Mouse (Mus musculus): ENCODE measurements around the gene Commd6. TPM values are rescaled to one million over a fixed set of nuclear protein-coding genes. Genes with fewer than 3 reads are reported as not detected.
A peak's percentile ranks its signal among the peaks of the same experiment; 100 is the strongest.

Gene Commd6
- polyA plus RNA-seq (2016; fragmentation: Nextera tagmentation; extraction: Ambion mirVana), result 100 and 103 TPM in 2 replicates

- under 1% methylated on average over 39 of the region's 39 CpGs for WGBS
- peak within 1 kb of the TSS; percentile 68 for H3K4me3 ChIP-seq
These were observed at the start of gene Commd6 for GRCm38 (mm10) chr14:101640153-101640843. Gene Commd6 (minus strand): TSS chr14:101640686.

DNA sequence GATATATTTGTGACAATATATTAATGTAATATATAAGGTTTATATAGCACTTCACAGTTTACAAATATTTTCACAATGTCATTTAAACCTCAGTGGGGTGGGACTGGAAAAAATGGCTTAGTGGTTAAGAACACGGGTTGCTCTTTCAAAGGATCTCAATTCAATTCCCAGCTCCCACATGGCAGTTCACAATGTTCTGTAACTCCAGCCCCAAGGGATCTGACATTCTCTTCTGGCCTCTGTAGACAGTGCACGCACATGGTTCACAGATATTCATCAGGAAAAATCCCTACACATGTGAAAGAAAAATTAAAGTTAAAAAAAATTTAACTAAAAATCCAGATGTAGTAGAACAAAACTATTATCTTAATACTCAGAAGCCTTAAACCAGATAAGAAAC, 47.9 kb upstream of the Commd6 start:
- Histone ChIP-seq H3K27me3 (replicated peaks) (no peaks in the 10 kb centered on the region), H3K4me1 (no peaks in the 10 kb centered on the region), H3K9me3 (no peaks in the 10 kb centered on the region), H3K27ac (no peak overlapping the region), H3K4me3 (no peak overlapping the region), H3K36me3 (peaks cover 4% of the 10 kb centered on the region; the same call in 1 of the 2 replicates), H3K9ac (no peak overlapping the region), H3K4me2 (replicated peaks) (no peak overlapping the region)
- ATAC-seq (ENCODE audit: low FRiP score, low read depth), result no peak
- 89% methylated on average over 2 of the region's 2 CpGs for WGBS

More at GRCm38 (mm10) chr14:101640153-101640843, at the start of gene Commd6:
- Histone ChIP-seq H3K27me3 (replicated peaks) (no peaks in the 10 kb centered on the region), H3K4me2 (replicated peaks) (peak within 1 kb of the TSS; percentile 65), H3K9me3 (no peaks in the 10 kb centered on the region), H3K27ac (0 out of 2 replicates have a peak within 1 kb of the TSS, but pooled peaks have one; percentile 0), H3K4me1 (0 out of 2 replicates have a peak, but pooled peaks cover 5% of the 10 kb centered on the region), H3K9ac (peak within 1 kb of the TSS; percentile 70), H3K36me3 (0 out of 2 replicates have a peak, but pooled peaks cover under 1% of the 10 kb centered on the region)
- ATAC-seq (ENCODE audit: low FRiP score, low read depth), result peak; percentile 99

DNA sequence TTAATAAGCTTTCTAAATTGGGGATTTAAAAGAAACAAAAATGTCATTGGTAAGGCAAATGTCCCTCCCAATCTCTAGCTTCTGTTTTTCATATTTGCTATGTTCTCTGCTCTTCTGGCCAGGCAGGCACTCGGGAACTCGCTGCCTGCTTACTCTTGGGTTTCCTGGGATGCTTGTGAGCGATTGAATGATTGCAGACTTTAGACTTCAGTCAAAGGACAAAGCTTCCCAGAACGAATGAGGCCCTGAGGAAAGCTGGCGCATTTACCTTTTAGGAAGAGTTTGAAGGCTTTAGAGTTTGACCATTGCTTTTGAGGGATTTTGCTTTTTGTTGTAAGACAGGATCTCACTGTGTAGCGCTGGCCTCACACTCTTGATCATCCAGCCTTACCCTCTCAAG, 47.2 kb upstream of the Commd6 start:
- H3K27ac ChIP-seq, result no peak overlapping the region
- H3K9me3 ChIP-seq, result no peaks in the 10 kb centered on the region
- no peaks in the 10 kb centered on the region for H3K27me3 ChIP-seq (replicated peaks)
- H3K4me2 ChIP-seq (replicated peaks), result no peak overlapping the region
- H3K9ac ChIP-seq, result no peak overlapping the region
- H3K36me3 ChIP-seq, result peaks cover 1% of the 10 kb centered on the region; the same call in 1 of the 2 replicates
- no peak overlapping the region for H3K4me3 ChIP-seq
- no peak for ATAC-seq (ENCODE audit: low FRiP score, low read depth)
- 87% methylated on average over 6 of the region's 6 CpGs for WGBS
- H3K4me1 ChIP-seq, result no peaks in the 10 kb centered on the region

GRCm38 (mm10) chr14:101672226-101672625, 31.7 kb upstream of the Commd6 start:
- no peaks in the 10 kb centered on the region for H3K4me1 ChIP-seq
- H3K9ac ChIP-seq, result no peak overlapping the region
- H3K9me3 ChIP-seq, result no peaks in the 10 kb centered on the region
- no peak overlapping the region for H3K4me3 ChIP-seq
- peaks cover 26% of the 10 kb centered on the region for H3K36me3 ChIP-seq
- ATAC-seq (ENCODE audit: low FRiP score, low read depth), result no peak
- WGBS, result 100% methylated on average over 1 of the region's 1 CpGs
- no peak overlapping the region for H3K4me2 ChIP-seq (replicated peaks)
- H3K27ac ChIP-seq, result no peak overlapping the region
- no peaks in the 10 kb centered on the region for H3K27me3 ChIP-seq (replicated peaks)

- Histone ChIP-seq H3K4me1 (no peaks in the 10 kb centered on the region), H3K4me2 (replicated peaks) (no peak overlapping the region), H3K9me3 (no peaks in the 10 kb centered on the region), H3K27ac (no peak overlapping the region), H3K4me3 (no peak overlapping the region), H3K36me3 (peaks cover 27% of the 10 kb centered on the region), H3K27me3 (replicated peaks) (no peaks in the 10 kb centered on the region), H3K9ac (no peak overlapping the region)
- WGBS, result 90% methylated on average over 7 of the region's 7 CpGs
- no peak for ATAC-seq (ENCODE audit: low FRiP score, low read depth)
These were observed 28.1 kb upstream of the Commd6 start for GRCm38 (mm10) chr14:101668626-101669025.

GRCm38 (mm10) chr14:101666536-101666935, 26.1 kb upstream of the Commd6 start:
- H3K9me3 ChIP-seq, result no peaks in the 10 kb centered on the region
- peaks cover 25% of the 10 kb centered on the region for H3K36me3 ChIP-seq
- H3K4me3 ChIP-seq, result no peak overlapping the region
- H3K4me1 ChIP-seq, result no peaks in the 10 kb centered on the region
- H3K27ac ChIP-seq, result no peak overlapping the region
- ATAC-seq (ENCODE audit: low FRiP score, low read depth), result no peak
- H3K9ac ChIP-seq, result no peak overlapping the region
- 91% methylated on average over 5 of the region's 5 CpGs for WGBS
- no peaks in the 10 kb centered on the region for H3K27me3 ChIP-seq (replicated peaks)
- no peak overlapping the region for H3K4me2 ChIP-seq (replicated peaks)

- 95% methylated on average over 7 of the region's 7 CpGs for WGBS
- Histone ChIP-seq H3K4me3 (no peak overlapping the region), H3K27me3 (replicated peaks) (no peaks in the 10 kb centered on the region), H3K9ac (no peak overlapping the region), H3K4me1 (no peaks in the 10 kb centered on the region), H3K9me3 (no peaks in the 10 kb centered on the region), H3K27ac (no peak overlapping the region), H3K4me2 (replicated peaks) (no peak overlapping the region), H3K36me3 (peaks cover 28% of the 10 kb centered on the region)
- no peak for ATAC-seq (ENCODE audit: low FRiP score, low read depth)
These were observed 25.6 kb upstream of the Commd6 start for GRCm38 (mm10) chr14:101666056-101666455.

GRCm38 (mm10) chr14:101664274-101664673, 23.8 kb upstream of the Commd6 start:
- H3K4me2 ChIP-seq (replicated peaks), result no peak overlapping the region
- H3K4me1 ChIP-seq, result peaks cover 3% of the 10 kb centered on the region; the same call in 1 of the 2 replicates
- H3K27ac ChIP-seq, result no peak overlapping the region
- no peaks in the 10 kb centered on the region for H3K9me3 ChIP-seq
- H3K4me3 ChIP-seq, result no peak overlapping the region
- H3K27me3 ChIP-seq (replicated peaks), result no peaks in the 10 kb centered on the region
- no peak overlapping the region for H3K9ac ChIP-seq
- peaks cover 17% of the 10 kb centered on the region for H3K36me3 ChIP-seq
- ATAC-seq (ENCODE audit: low FRiP score, low read depth), result no peak
- 90% methylated on average over 3 of the region's 3 CpGs for WGBS

DNA sequence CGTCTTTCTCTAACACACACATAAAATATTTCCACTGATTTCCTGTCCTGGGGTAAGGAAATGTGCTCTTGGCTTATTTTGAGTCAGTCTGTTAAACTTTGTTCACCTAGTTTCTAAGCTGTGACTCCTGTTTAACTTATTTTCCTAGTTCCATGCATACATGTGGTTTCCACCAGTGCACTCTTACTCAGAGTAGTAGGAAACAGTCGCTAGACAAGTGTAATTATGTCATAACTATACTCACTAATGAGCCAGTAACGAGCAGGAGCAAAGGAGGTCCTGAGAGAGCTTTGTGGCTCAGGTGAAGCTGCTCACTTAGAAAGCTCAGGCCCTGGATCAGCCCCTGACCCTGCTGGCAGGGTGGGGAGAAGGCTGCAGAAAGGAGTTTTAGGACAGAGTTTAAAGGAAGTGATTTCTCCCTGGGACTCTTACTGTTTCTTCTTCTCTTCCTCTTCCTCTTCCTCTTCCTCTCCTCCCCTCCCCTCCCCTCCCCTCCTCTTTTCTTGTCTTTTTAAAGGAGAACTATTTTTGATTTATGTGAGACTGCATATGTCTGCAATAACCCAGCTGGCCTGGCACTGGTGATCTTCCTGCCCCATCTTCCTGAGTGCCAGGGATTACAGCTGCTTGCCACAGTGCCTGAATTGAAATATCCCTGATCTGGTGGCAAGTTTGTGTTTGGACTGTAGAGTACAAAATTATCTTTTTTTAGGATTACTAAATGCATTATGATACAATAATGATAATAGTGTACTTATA, 21.3 kb upstream of the Commd6 start:
- no peaks in the 10 kb centered on the region for H3K27me3 ChIP-seq (replicated peaks)
- no peak overlapping the region for H3K4me3 ChIP-seq
- WGBS, result 75% methylated on average over 3 of the region's 3 CpGs
- ATAC-seq (ENCODE audit: low FRiP score, low read depth), result no peak
- H3K27ac ChIP-seq, result no peak overlapping the region
- H3K9ac ChIP-seq, result no peak overlapping the region
- peaks cover 9% of the 10 kb centered on the region; the same call in 1 of the 2 replicates for H3K4me1 ChIP-seq
- peaks cover 12% of the 10 kb centered on the region; the same call in 1 of the 2 replicates for H3K36me3 ChIP-seq
- no peak overlapping the region for H3K4me2 ChIP-seq (replicated peaks)
- H3K9me3 ChIP-seq, result no peaks in the 10 kb centered on the region

DNA sequence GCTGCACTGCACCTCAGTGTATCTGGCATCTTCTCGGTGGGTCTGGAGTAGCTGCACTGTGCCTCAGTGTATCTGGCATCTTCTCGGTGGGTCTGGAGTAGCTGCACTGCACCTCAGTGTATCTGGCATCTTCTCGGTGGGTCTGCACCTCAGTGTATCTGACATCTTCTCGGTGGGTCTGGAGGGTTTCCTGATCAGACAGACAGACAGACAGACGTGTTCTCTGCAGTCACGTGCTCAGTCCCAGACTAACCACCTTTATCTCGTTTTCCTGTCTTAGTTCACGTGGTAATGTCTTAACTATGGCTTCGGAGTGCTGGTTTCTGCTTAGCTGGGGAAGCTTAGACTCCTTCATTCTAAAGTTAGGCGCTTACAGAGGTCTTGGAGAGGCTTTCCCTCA, 15.8 kb upstream of the Commd6 start:
- Histone ChIP-seq H3K9ac (no peak overlapping the region), H3K9me3 (no peaks in the 10 kb centered on the region), H3K27ac (no peak overlapping the region), H3K4me2 (replicated peaks) (no peak overlapping the region), H3K36me3 (peaks cover 6% of the 10 kb centered on the region; the same call in 1 of the 2 replicates), H3K4me3 (no peak overlapping the region), H3K4me1 (peaks cover 14% of the 10 kb centered on the region), H3K27me3 (replicated peaks) (no peaks in the 10 kb centered on the region)
- WGBS, result 89% methylated on average over 10 of the region's 10 CpGs
- no peak for ATAC-seq (ENCODE audit: low FRiP score, low read depth)

DNA sequence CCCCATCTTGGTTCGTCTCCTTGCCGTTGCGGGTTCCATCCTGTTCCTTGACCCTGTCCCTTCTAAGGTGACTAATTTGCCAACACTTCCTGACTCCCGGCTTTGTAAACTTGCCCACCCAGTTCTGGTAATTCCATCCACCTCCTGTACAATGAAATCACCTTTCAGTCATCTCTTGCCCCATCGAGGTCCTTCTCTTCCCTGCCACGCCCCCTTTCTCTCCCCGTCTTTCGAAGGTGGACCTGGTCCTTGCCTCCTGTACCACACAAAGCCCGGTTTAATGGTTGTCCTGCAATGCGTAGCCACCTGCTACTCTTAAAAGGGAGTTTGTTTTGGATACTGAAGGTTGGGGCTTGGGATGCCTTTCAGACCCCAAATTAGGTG, 14.0 kb upstream of the Commd6 start:
- no peaks in the 10 kb centered on the region for H3K9me3 ChIP-seq
- no peaks in the 10 kb centered on the region for H3K27me3 ChIP-seq (replicated peaks)
- peak; percentile 19 for ATAC-seq (ENCODE audit: low FRiP score, low read depth)
- no peaks in the 10 kb centered on the region for H3K36me3 ChIP-seq
- H3K4me1 ChIP-seq, result peaks cover 13% of the 10 kb centered on the region
- H3K9ac ChIP-seq, result peak overlapping the region; percentile 94
- H3K4me3 ChIP-seq, result peak overlapping the region; percentile 98
- peak overlapping the region; percentile 94 for H3K4me2 ChIP-seq (replicated peaks)
- 1% methylated on average over 10 of the region's 10 CpGs for WGBS
- H3K27ac ChIP-seq, result no peak overlapping the region
